Mouse (Mus musculus): ENCODE measurements at regions not wholly inside any gene's neighbourhood (a gene's known extent, or its start where the extent isn't known, plus 50 kb on each side); places are given as distances from the start of the nearest gene placed in this dataset.

GRCm38 (mm10) chr10:8951236-8951825 is 65.5 kb upstream of the Sash1 start:
- no peak for DNase-seq (ENCODE audit: low read depth, low spot score)

- no peak for DNase-seq (ENCODE audit: low read depth, low spot score)
Observed at GRCm38 (mm10) chr10:8948227-8948626, 62.4 kb upstream of the Sash1 start.

- no peak for DNase-seq (ENCODE audit: low read depth, low spot score)
Observed at GRCm38 (mm10) chr10:8945195-8945751, 59.4 kb upstream of the Sash1 start.

- no peak for DNase-seq (ENCODE audit: low read depth, low spot score)
Observed at GRCm38 (mm10) chr10:8944586-8944985, 58.7 kb upstream of the Sash1 start.

- DNase-seq (ENCODE audit: low read depth, low spot score): no peak
Observed at GRCm38 (mm10) chr10:8943698-8944097, 57.8 kb upstream of the Sash1 start.

GRCm38 (mm10) chr10:8942967-8943471 is 57.1 kb upstream of the Sash1 start:
- no peak for DNase-seq (ENCODE audit: low read depth, low spot score)

GRCm38 (mm10) chr10:8936369-8936768 is 50.5 kb upstream of the Sash1 start:
- DNase-seq (ENCODE audit: low read depth, low spot score): no peak

All from telencephalon, adult 2 months (tissue).